30 mouse cellular contexts compared by ENCODE assay signal in genomic region chr2:132505828-132506227, GRCm38 (mm10).
"Had no signal": no experiment of that assay in that cellular context is flagged by ENCODE, and none has a peak within 500 bp of the region (broad histone marks: within the 10 kb centered on the region; RNA-seq: fewer than 3 reads in every experiment).

No protein-coding gene starts in this region.

- H3K4me2 ChIP-seq: limb, embryonic 12.5 days; limb, embryonic 13.5 days; limb, embryonic 15.5 days; liver, embryonic 11.5 days; liver, embryonic 12.5 days; liver, embryonic 13.5 days; liver, embryonic 15.5 days; lung, embryonic 14.5 days; lung, embryonic 15.5 days; midbrain, embryonic 12.5 days; midbrain, embryonic 13.5 days had no signal

- H3K36me3 ChIP-seq: limb, embryonic 10.5 days; limb, embryonic 12.5 days; limb, embryonic 13.5 days; limb, embryonic 15.5 days; liver, embryonic 12.5 days; liver, embryonic 13.5 days; liver, embryonic 15.5 days; lung, embryonic 15.5 days; midbrain, embryonic 10.5 days; midbrain, embryonic 12.5 days; midbrain, embryonic 13.5 days had no signal

- H3K9me3 ChIP-seq: limb, embryonic 10.5 days; limb, embryonic 12.5 days; limb, embryonic 13.5 days; limb, embryonic 15.5 days; liver, embryonic 12.5 days; liver, embryonic 13.5 days; liver, embryonic 15.5 days; lung, embryonic 15.5 days; midbrain, embryonic 10.5 days; midbrain, embryonic 12.5 days; midbrain, embryonic 13.5 days had no signal

- DNase-seq: left cerebral cortex, postnatal 4 days; liver; liver, embryonic 13.5 days; liver, postnatal 0 days; lung, adult 18-20 months; lung, adult 2 months; lung, embryonic 14.5 days; lung, postnatal 10 days; lung, postnatal 14 days; lung, postnatal 36 days; lung, postnatal 4 days; midbrain, embryonic 14.5 days had no signal

- H3K27me3 ChIP-seq: limb, embryonic 12.5 days; limb, embryonic 13.5 days; limb, embryonic 15.5 days; liver, embryonic 12.5 days; liver, embryonic 13.5 days; liver, embryonic 15.5 days; lung, embryonic 15.5 days; midbrain, embryonic 12.5 days; midbrain, embryonic 13.5 days had no signal

- ATAC-seq: liver, embryonic 12.5 days; liver, postnatal 0 days; lung, postnatal 0 days; midbrain, embryonic 13.5 days; midbrain, embryonic 16.5 days had no signal

- H3K9ac ChIP-seq: limb, embryonic 12.5 days; limb, embryonic 13.5 days; limb, embryonic 15.5 days; liver, embryonic 12.5 days; liver, embryonic 13.5 days; liver, embryonic 14.5 days; liver, embryonic 15.5 days; liver, postnatal 0 days; lung, embryonic 14.5 days; lung, embryonic 15.5 days; midbrain, embryonic 12.5 days; midbrain, embryonic 13.5 days had no signal

- H3K4me1 ChIP-seq: limb, embryonic 10.5 days; limb, embryonic 12.5 days; liver, embryonic 12.5 days; liver, embryonic 15.5 days; midbrain, embryonic 12.5 days; midbrain, embryonic 13.5 days had no signal

- H3K4me3 ChIP-seq: left cerebral cortex, adult 2 months; limb, embryonic 10.5 days; limb, embryonic 12.5 days; limb, embryonic 13.5 days; limb, embryonic 15.5 days; liver, embryonic 12.5 days; liver, embryonic 13.5 days; liver, embryonic 15.5 days; lung, embryonic 15.5 days; megakaryocyte, embryonic 14.5 days; midbrain, embryonic 10.5 days; midbrain, embryonic 12.5 days; midbrain, embryonic 13.5 days; myocyte had no signal

- H3K27ac ChIP-seq: left cerebral cortex, adult 2 months; limb, embryonic 10.5 days; limb, embryonic 12.5 days; limb, embryonic 13.5 days; limb, embryonic 15.5 days; liver, embryonic 12.5 days; liver, embryonic 13.5 days; liver, embryonic 14.5 days; liver, embryonic 15.5 days; lung, embryonic 15.5 days; macrophage; midbrain, embryonic 10.5 days; midbrain, embryonic 12.5 days; midbrain, embryonic 13.5 days had no signal
